Mouse (Mus musculus) stomach, postnatal 0 days (tissue): ENCODE measurements around the gene Tnfsf4.

Experiments used
- CTCF ChIP-seq: IDR thresholded peaks from 2 replicates; pipeline ENCODE4 v1.5.1; 2016; ENCODE audit warnings: antibody characterized with exemption, low read depth, mild to moderate bottlenecking, moderate library complexity
- EP300 ChIP-seq: optimal IDR thresholded peaks from 2 replicates; pipeline ENCODE3; 2016; ENCODE audit warnings: antibody characterized with exemption

GRCm38 (mm10) chr1:161392906-161393305 lies 2.3 kb upstream of the Tnfsf4 start:
- TF ChIP-seq CTCF (no peak), EP300 (no peak)
